In the genomic region with DNA sequence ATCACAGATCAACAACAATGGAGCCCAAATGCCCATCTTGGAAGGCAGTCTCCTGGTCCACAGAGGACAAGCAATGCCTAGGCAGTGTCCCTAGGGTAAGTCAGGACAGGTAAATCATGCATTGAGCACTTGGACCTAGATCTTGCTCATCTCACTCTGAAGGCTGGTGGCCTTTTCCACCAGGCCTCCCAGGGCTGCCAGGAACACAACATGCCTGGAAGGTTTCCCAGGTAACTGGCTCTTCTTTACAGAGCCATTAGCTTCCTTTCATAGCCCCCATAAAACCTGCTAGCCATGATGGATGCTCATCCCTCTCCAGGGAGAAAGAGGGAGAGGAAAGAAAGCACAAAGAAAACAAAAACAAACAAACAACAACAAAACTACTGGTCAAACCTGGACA, we compare ENCODE assay signal across 10 mouse cellular contexts. TPM values are rescaled to one million over a fixed set of nuclear protein-coding genes. Genes with fewer than 3 reads are reported as not detected.
A peak's percentile ranks its signal among the peaks of the same experiment; 100 is the strongest.
DNase-seq lines count a peak whose midpoint lies in the region; ATAC-seq lines count a peak whose summit lies in the region.
"Had no signal": no experiment of that assay in that cellular context is flagged by ENCODE, and none has a peak within 500 bp of the region (broad histone marks: within the 10 kb centered on the region; RNA-seq: fewer than 3 reads in every experiment).

No protein-coding gene starts in this region.

- intact Hi-C loops in heart, postnatal 14 days (cut with DNase I) = no loop called here

- peaks cover 91% of the 10 kb centered on the region for H3K4me1 ChIP-seq in heart, embryonic 15.5 days (replicated peaks)
- H3K4me1 ChIP-seq in limb, embryonic 10.5 days = peaks cover 80% of the 10 kb centered on the region

- H3K27ac ChIP-seq in heart, embryonic 15.5 days = peak overlapping the region; percentile 90
- peak overlapping the region; percentile 23; the same call in 1 of the 2 replicates for H3K27ac ChIP-seq in limb, embryonic 10.5 days

- DNase-seq in heart, postnatal 14 days = no peak
- peak; percentile 69 for DNase-seq in cerebellum, adult 8-10 months
- peak; percentile 66 to 78 for DNase-seq in cerebellum, postnatal 14 days
- DNase-seq in limb, embryonic 10.5 days (ENCODE audit: low spot score) = no peak
- DNase-seq in frontal cortex, postnatal 14 days (ENCODE audit: low spot score in 2 of 2) = no peak
- no peak for DNase-seq in B cell, adult 2 months
- DNase-seq: kidney, postnatal 36 days; spleen, adult 18-20 months had no signal

- H3K36me3 ChIP-seq in heart, embryonic 15.5 days = no peaks in the 10 kb centered on the region
- no peaks in the 10 kb centered on the region for H3K36me3 ChIP-seq in limb, embryonic 10.5 days

- H3K9ac ChIP-seq in heart, embryonic 15.5 days = no peak overlapping the region; the same call in 1 of the 2 replicates

- H3K4me3 ChIP-seq in heart, embryonic 15.5 days = no peak overlapping the region
- H3K4me3 ChIP-seq in limb, embryonic 10.5 days = no peak overlapping the region

- H3K27me3 ChIP-seq in heart, embryonic 15.5 days = no peaks in the 10 kb centered on the region
- no peaks in the 10 kb centered on the region for H3K27me3 ChIP-seq in limb, embryonic 10.5 days (ENCODE audit: low read depth, poor library complexity, severe bottlenecking)

- no peak for ATAC-seq in heart, embryonic 15.5 days (replicated peaks; ENCODE audit: insufficient number of reproducible peaks, insufficient read depth, low FRiP score, low read depth)
- ATAC-seq: activated CD4-positive, CD25-positive, alpha-beta regulatory T cell, adult 4 months had no signal

- 0 out of 2 replicates have a peak overlapping the region, but pooled peaks have one; percentile 16 for H3K4me2 ChIP-seq in heart, embryonic 15.5 days

- no peaks in the 10 kb centered on the region for H3K9me3 ChIP-seq in heart, embryonic 15.5 days (replicated peaks)
- no peaks in the 10 kb centered on the region for H3K9me3 ChIP-seq in limb, embryonic 10.5 days (replicated peaks)

RNA-seq across cellular contexts. Expression of a gene that starts 50.9 kb away (rescaled TPM):
- polyA plus RNA-seq in heart, embryonic 15.5 days (2015; fragmentation: Nextera tagmentation; extraction: Ambion mirVana) = 67.6 and 75.3 TPM in 2 replicates
- total RNA-seq in heart, postnatal 14 days (2021) = 10 to 100 TPM; 42.1 to 49.0 TPM
- 139 and 150 TPM in 2 replicates for polyA plus RNA-seq in limb, embryonic 10.5 days (2016; fragmentation: Nextera tagmentation; extraction: Ambion mirVana)

RNA-seq across cellular contexts. Expression of a gene that starts 54.6 kb away (rescaled TPM):
- polyA plus RNA-seq in heart, embryonic 15.5 days (2015; fragmentation: Nextera tagmentation; extraction: Ambion mirVana) = 18.2 and 22.3 TPM in 2 replicates
- total RNA-seq in heart, postnatal 14 days (2021) = 10 to 100 TPM; 13.0 to 13.3 TPM
- 13.2 and 16.2 TPM in 2 replicates for polyA plus RNA-seq in limb, embryonic 10.5 days (2016; fragmentation: Nextera tagmentation; extraction: Ambion mirVana)

Comparison
In these comparisons a context has a peak if more than half of its experiments do, and no peak if none do; other contexts are left out.
1. DNase-seq: peak in cerebellum, adult 8-10 months (single experiment) and cerebellum, postnatal 14 days (2 of 2); none in heart, postnatal 14 days (0 of 2), limb, embryonic 10.5 days (single experiment), frontal cortex, postnatal 14 days (0 of 2) and B cell, adult 2 months (0 of 2).